Mouse (Mus musculus): ENCODE results near the gene Nol11. TPM values are rescaled to one million over a fixed set of nuclear protein-coding genes. Genes with fewer than 3 reads are reported as not detected.

Nol11 gene
- total RNA-seq, 4 experiments from 2014 or later, result 11.8 to 16.7 (median 14.3) TPM

Other genes starting within 250 kb of the Nol11 start
- gene Kpna2, start 189.8 kb downstream of the Nol11 start, total RNA-seq (2022), result 10 to 100 TPM in 3 of 4 experiments, 1 to 10 TPM in 1; 8.2 to 15.4 (median 13.4) TPM
- 1 to 10 TPM; 1.6 to 2.4 (median 1.9) TPM for gene 1810010H24Rik, start 163.7 kb downstream of the Nol11 start, total RNA-seq (2022)
- 10 to 100 TPM; 16.3 to 23.3 (median 19.4) TPM for gene Bptf, start 57.3 kb downstream of the Nol11 start, total RNA-seq (2022)

All from gastrocnemius, adult 8-10 months (tissue).